ENCODE assay signal across 19 mouse cellular contexts in genomic region chr5:64162582-64162981, GRCm38 (mm10).
"Had no signal": no experiment of that assay in that cellular context is flagged by ENCODE, and none has a peak within 500 bp of the region (broad histone marks: within the 10 kb centered on the region; RNA-seq: fewer than 3 reads in every experiment).

No protein-coding gene starts in this region.

- H3K9me3 ChIP-seq: limb, embryonic 12.5 days; limb, embryonic 15.5 days; lung, embryonic 15.5 days; megakaryocyte, embryonic 14.5 days; midbrain, embryonic 10.5 days had no signal

- H3K4me3 ChIP-seq: limb, embryonic 12.5 days; limb, embryonic 15.5 days; lung, embryonic 15.5 days; megakaryocyte, embryonic 14.5 days; midbrain, embryonic 10.5 days had no signal

- ATAC-seq: intestine, embryonic 16.5 days had no signal

- H3K36me3 ChIP-seq: limb, embryonic 12.5 days; limb, embryonic 15.5 days; lung, embryonic 15.5 days; midbrain, embryonic 10.5 days had no signal

- DNase-seq: kidney, adult 18-20 months; kidney, adult 9 months; kidney, postnatal 14 days; kidney, postnatal 4 days; left cerebral cortex, postnatal 4 days; lung, adult 18-20 months; lung, postnatal 10 days; lung, postnatal 36 days; midbrain, embryonic 14.5 days; thymus, adult 2 months; thymus, postnatal 14 days; thymus, postnatal 4 days had no signal

- H3K4me2 ChIP-seq: limb, embryonic 12.5 days; limb, embryonic 15.5 days had no signal

- H3K9ac ChIP-seq: limb, embryonic 12.5 days; limb, embryonic 15.5 days; lung, embryonic 15.5 days had no signal

- H3K27ac ChIP-seq: limb, embryonic 12.5 days; limb, embryonic 15.5 days; lung, embryonic 15.5 days; midbrain, embryonic 10.5 days; stomach, postnatal 0 days had no signal
